Mouse (Mus musculus) stomach, postnatal 0 days (tissue): ENCODE data around the gene Tpm1. TPM values are rescaled to one million over a fixed set of nuclear protein-coding genes. Genes with fewer than 3 reads are reported as not detected.

Experiments
- ATAC-seq: fragments of 200-750 bp; cut with Nextera tagmentation; 2 replicates; pipeline ENCODE4 v1.8.0; 2017; ENCODE audit not compliant: low FRiP score, low TSS enrichment
- DNase-seq: peaks from one replicate; pipeline ENCODE4 v3.0.0-alpha.2; 2016; ENCODE audit warnings: low spot score
- H3K27ac ChIP-seq: fragments of 300-500 bp; sonication (generic); replicated peaks from 2 replicates; pipeline ENCODE4 v1.5.1; 2014; ENCODE audit warnings: mild to moderate bottlenecking, control low read depth
- H3K27me3 ChIP-seq: fragments of 300-500 bp; sonication (generic); 2 replicates; pipeline ENCODE4 v1.6.1; 2014; ENCODE audit warnings: low read length; ENCODE audit not compliant: control insufficient read depth, insufficient read depth
- H3K36me3 ChIP-seq: fragments of 300-500 bp; sonication (generic); 2 replicates; pipeline ENCODE4 v1.6.1; 2014; ENCODE audit warnings: low read length, mixed read lengths; ENCODE audit not compliant: control insufficient read depth, insufficient read depth
- H3K4me1 ChIP-seq: fragments of 300-500 bp; sonication (generic); replicated peaks from 2 replicates; pipeline ENCODE4 v1.6.1; 2014; ENCODE audit warnings: antibody characterized with exemption; ENCODE audit not compliant: control insufficient read depth, insufficient read depth
- H3K4me2 ChIP-seq: fragments of 300-500 bp; sonication (generic); replicated peaks from 2 replicates; pipeline ENCODE4 v1.6.1; 2014; ENCODE audit warnings: low read depth, mild to moderate bottlenecking, control low read depth, moderate library complexity
- H3K4me3 ChIP-seq: fragments of 300-500 bp; sonication (generic); 2 replicates; pipeline ENCODE4 v1.5.1; 2014; ENCODE audit warnings: low read depth, low read length, control low read depth
- H3K9ac ChIP-seq: fragments of 300-500 bp; sonication (generic); 2 replicates; pipeline ENCODE4 v1.6.1; 2014; ENCODE audit warnings: mild to moderate bottlenecking, low read length, control low read depth, mixed read lengths
- H3K9me3 ChIP-seq: fragments of 300-500 bp; sonication (generic); 2 replicates; pipeline ENCODE4 v1.6.1; 2016; ENCODE audit warnings: low read length; ENCODE audit not compliant: control insufficient read depth
- CTCF ChIP-seq: IDR thresholded peaks from 2 replicates; pipeline ENCODE4 v1.5.1; 2016; ENCODE audit warnings: antibody characterized with exemption, low read depth, mild to moderate bottlenecking, moderate library complexity
- EP300 ChIP-seq: optimal IDR thresholded peaks from 2 replicates; pipeline ENCODE3; 2016; ENCODE audit warnings: antibody characterized with exemption
- WGBS: fragments of 180-500 bp; shearing (Covaris S2); extraction: QIAGEN DNeasy Blood & Tissue Kit; methylation state at CpG from one replicate; pipeline ENCODE4 v1.1.7; 2014; 5-methylcytosine and 5-hydroxymethylcytosine counted together
- polyA plus RNA-seq: library from polyadenylated mRNA; unstranded; fragments of >200 nt; fragmentation: Nextera tagmentation; extraction: Ambion mirVana; gene quantifications from 2 replicates; pipeline ENCODE4 v1.2.1, GENCODE M21; 2015

The Tpm1 gene
- polyA plus RNA-seq, 1 experiment from 2014 or later = 2,538 TPM

GRCm38 (mm10) chr9:67049836-67050235, 630 bp upstream of the Tpm1 start:
- WGBS = 24% methylated on average over 7 of the region's 7 CpGs
- no peaks in the 10 kb centered on the region for H3K9me3 ChIP-seq
- no peak; the same call in 1 of the 2 replicates for TF ChIP-seq CTCF
- no peaks in the 10 kb centered on the region for H3K4me1 ChIP-seq
- H3K9ac ChIP-seq = peak overlapping the region; percentile 93
- H3K4me3 ChIP-seq = peak overlapping the region; percentile 86
- DNase-seq (peak; percentile 31), ATAC-seq (no peak)
- peak overlapping the region; percentile 96 for H3K27ac ChIP-seq
- no peaks in the 10 kb centered on the region for H3K27me3 ChIP-seq
- H3K36me3 ChIP-seq = no peaks in the 10 kb centered on the region
- peak overlapping the region; percentile 69 for H3K4me2 ChIP-seq

GRCm38 (mm10) chr9:67048483-67049085, 622 bp downstream of the Tpm1 start:
- no peak for TF ChIP-seq CTCF
- TF ChIP-seq EP300 = no peak
- peak overlapping the region; percentile 86 for H3K4me3 ChIP-seq
- WGBS = under 1% methylated on average over 26 of the region's 26 CpGs
- no peaks in the 10 kb centered on the region for H3K9me3 ChIP-seq
- peak overlapping the region; percentile 96 for H3K27ac ChIP-seq
- H3K36me3 ChIP-seq = no peaks in the 10 kb centered on the region
- H3K27me3 ChIP-seq = no peaks in the 10 kb centered on the region
- no peak for ATAC-seq
- H3K4me2 ChIP-seq = peak overlapping the region; percentile 69
- no peaks in the 10 kb centered on the region for H3K4me1 ChIP-seq
- H3K9ac ChIP-seq = peak overlapping the region; percentile 93
- DNase-seq = no peak

GRCm38 (mm10) chr9:67047606-67048482, 1.4 kb downstream of the Tpm1 start:
- TF ChIP-seq CTCF (no peak), EP300 (no peak)
- Histone ChIP-seq H3K4me2 (peak overlapping the region; percentile 69), H3K4me3 (peak overlapping the region; percentile 86), H3K36me3 (no peaks in the 10 kb centered on the region), H3K27me3 (no peaks in the 10 kb centered on the region), H3K9ac (peak overlapping the region; percentile 93), H3K4me1 (no peaks in the 10 kb centered on the region), H3K27ac (peak overlapping the region; percentile 96), H3K9me3 (no peaks in the 10 kb centered on the region)
- DNase-seq (peak; percentile 37), ATAC-seq (no peak)
- WGBS = under 1% methylated on average over 45 of the region's 50 CpGs

- Histone ChIP-seq H3K9me3 (no peaks in the 10 kb centered on the region), H3K4me2 (peak overlapping the region; percentile 69), H3K27me3 (no peaks in the 10 kb centered on the region), H3K4me1 (no peaks in the 10 kb centered on the region), H3K27ac (peak overlapping the region; percentile 96), H3K9ac (peak overlapping the region; percentile 93), H3K4me3 (peak overlapping the region; percentile 86), H3K36me3 (no peaks in the 10 kb centered on the region)
- WGBS = 13% methylated on average over 15 of the region's 15 CpGs
- ATAC-seq (no peak), DNase-seq (peak; percentile 67)
- TF ChIP-seq EP300 (no peak), CTCF (peak; percentile 71)
Observed at GRCm38 (mm10) chr9:67046881-67047605, 2.2 kb downstream of the Tpm1 start.

- H3K4me1 ChIP-seq = no peaks in the 10 kb centered on the region
- ATAC-seq (no peak), DNase-seq (no peak)
- peak overlapping the region; percentile 96 for H3K27ac ChIP-seq
- no peaks in the 10 kb centered on the region for H3K9me3 ChIP-seq
- no peaks in the 10 kb centered on the region for H3K27me3 ChIP-seq
- TF ChIP-seq CTCF (no peak), EP300 (no peak)
- 8% methylated on average over 5 of the region's 5 CpGs for WGBS
- peak overlapping the region; percentile 86 for H3K4me3 ChIP-seq
- peak overlapping the region; percentile 43 for H3K9ac ChIP-seq
- peak overlapping the region; percentile 69 for H3K4me2 ChIP-seq
- no peaks in the 10 kb centered on the region for H3K36me3 ChIP-seq
Observed at GRCm38 (mm10) chr9:67045966-67046602, 3.1 kb downstream of the Tpm1 start.
